Mouse (Mus musculus) kidney, adult 18-20 months (tissue): ENCODE measurements around the gene Sbf2.
A peak's percentile ranks its signal among the peaks of the same experiment; 100 is the strongest.
"Not testable (repeated sequence)": the region's sequence is repeated elsewhere in the genome, so short reads cannot be mapped to it uniquely, and the experiment has no call there.

ENCODE experiments used
- DNase-seq: peaks from one replicate; pipeline ENCODE4 v3.0.0; 2021

Gene Sbf2

DNA sequence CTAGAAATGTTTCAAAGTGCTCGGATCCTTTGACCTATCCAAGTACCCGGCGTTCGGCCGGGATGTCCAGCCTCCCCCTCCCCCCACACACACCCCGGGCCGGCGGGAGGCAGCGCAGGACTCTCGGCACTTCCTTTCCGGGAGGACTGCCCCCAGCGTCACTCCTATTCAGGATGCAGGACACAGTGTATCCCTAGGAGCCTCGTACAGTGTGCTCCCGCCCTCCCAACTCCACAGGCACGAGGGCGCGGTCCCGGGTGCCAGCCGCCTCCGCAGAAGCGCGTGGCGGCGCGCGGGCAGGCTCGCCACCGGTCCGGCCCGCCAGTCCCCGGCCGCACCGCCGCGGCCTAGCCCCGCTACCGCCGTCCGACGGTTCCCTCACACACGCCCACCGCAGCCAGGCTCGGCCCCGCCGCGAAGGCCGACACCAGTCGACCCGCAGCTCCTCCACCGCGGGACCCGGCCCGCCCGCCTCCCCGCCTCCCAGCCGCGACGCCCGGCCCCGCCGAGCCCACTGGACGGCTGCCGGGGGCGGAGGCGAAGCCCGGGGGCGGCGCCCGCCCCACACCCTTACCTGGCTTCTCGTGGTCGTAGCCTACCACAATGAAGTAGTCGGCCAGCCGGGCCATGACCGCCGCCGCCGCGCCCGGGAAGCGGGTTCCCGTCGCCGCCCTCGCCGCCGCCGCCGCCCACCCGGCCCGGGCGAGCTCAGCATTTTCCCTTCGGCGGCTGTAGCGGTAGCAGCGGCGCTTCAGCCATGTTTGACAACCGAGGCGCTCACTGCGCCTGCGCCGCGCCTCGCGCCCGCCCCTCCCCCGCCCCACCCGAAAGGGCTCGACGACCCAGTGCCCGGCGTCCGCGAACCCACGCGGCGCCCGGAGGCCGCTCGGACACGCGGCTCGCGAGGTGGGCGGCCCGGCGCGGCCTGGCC, at the start of gene Sbf2:
Gene Sbf2, minus strand, starts transcription at position 790 of the 931 bp plus-strand sequence.
- peak; percentile 93 for DNase-seq

DNA sequence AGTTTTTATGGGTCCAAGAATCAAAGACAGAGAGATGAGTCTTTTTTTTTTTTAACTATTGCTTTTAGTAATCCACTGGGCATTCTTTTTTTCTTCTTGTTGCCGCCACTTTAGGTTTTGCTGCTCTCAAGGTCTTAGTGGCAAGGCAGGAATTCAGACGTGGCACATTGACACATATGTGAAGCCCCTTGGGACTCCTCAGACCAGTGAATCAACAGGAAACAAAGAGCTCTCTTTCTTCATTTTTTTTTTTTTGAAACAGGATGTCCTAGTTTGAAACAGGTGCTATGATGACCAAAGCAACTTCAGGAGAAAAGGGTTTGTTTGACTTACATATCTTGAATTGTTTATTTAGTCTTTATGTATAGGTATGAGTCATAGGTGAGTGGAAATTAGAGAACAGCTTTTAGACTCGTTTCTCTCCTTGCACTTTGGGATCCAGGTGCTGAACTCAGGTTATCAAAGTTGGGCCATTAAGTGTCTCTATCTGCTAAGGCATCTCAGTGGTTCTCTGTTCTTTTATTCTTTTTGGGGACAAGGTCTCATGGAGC, 43.7 kb upstream of the Sbf2 start:
- DNase-seq = no peak

DNA sequence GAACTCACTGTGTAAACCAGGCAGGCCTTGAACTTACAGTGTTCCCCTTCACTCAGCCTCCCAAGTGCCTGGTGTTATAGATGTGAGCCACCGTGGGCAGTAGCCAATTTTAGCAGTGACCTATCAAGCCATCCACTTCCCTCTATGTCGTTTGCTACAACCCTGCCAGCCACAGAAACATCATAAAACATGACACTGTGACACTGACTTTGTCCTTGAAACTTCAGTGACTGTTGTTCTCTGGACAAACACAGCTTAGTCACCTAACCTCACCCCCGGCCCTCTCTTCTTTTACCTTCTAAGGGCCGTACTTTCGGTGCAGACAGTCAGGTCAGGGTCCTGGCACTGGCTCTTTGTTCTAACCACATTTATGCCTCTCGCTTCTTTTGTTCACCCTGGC, 41.2 kb upstream of the Sbf2 start:
- no peak for DNase-seq

DNA sequence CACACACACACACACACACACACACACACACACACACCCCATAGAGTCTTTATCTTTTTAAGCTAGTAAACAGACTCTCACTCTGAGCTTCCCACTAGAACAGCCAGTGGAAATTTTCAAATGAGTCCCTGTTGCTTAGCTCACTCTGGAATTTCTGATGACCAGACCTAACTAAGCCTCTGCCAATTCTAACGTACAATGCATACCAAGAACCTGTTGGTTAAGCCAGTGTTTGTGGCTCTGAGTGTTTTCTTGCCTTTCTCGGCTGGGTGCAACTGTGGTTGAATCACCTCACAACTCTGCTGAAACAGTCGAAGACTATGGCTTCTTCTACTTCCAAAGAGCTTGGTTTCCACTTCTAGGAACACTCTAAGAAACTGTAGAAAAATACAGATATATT, 40.5 kb upstream of the Sbf2 start:
- no peak for DNase-seq

DNA sequence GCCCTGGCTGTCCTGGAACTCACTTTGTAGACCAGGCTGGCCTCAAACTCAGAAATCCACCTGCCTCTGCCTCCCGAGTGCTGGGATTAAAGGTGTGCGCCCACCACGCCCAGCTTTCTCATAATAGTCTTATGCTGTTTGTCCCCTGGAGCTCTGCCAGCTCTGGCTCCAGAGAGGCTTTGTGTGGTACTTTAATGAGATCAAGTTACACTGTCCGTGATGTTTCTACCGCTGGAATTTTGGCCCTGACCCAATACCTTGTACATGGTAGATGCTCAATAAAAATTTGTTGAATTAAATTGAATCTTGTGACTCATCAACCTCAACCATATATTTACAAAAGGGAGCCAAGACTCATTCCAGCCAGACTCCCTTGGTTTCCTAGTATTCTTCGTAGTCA, 36.4 kb upstream of the Sbf2 start:
- DNase-seq = peak; percentile 68

DNA sequence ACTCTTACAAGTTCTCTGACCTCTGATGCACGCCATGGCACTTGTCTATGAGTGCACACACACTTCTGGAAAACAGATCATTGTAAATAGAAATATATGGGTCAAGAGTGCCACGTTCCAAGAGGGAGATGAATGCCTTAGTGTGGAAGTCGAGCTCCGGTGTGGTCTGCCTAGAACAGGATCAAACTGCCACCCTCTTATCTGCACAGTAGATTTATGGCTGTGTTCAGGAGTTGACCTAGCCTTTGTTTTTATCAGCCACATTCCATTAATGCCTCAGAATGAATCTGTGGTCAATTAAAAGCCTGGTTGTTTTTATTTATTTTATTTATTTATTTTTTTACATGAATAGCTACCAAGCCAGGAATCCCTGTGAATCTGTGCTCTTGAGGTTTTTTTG, 35.8 kb upstream of the Sbf2 start:
- peak; percentile 61 for DNase-seq

DNA sequence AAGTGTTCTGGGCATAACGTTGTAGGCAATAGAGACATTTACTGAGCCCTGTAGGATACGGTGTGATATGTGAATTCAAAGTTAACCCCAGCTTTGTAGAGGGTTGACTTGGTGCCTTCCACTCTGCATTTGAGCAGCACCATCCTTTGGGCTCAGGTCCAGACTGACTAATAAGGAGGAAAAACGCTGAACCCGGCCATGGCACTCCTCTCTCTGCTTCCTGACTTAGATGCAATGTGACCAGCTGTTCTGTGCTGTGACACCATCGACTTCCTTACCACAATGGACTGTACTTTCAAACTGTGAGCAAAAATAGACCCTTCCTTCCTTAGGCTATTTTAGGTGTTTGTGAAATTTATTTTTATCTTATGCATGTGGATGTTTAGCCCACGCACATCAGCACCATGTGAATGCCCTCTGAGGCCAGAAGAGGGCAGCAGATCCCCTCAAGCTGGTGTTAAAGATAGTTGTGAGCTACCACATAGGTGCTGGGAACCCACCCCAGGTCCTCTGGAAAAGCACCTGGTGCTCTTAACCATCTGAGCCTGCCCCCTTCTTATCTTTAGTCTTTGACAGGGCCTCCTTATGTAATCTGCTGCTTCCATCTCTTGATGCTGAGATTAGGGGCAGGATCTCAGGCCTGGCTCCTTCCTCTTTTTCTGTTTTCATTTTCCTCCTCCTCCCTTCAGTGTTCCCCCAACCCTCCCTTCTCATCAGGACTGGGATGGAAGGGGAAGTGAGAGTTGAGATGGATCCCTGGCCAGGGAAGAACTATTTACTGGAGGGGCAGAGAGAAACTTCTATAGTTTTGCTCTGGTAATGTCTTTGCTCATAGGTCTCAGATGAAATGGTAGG, 34.6 kb upstream of the Sbf2 start:
- DNase-seq = no peak

DNA sequence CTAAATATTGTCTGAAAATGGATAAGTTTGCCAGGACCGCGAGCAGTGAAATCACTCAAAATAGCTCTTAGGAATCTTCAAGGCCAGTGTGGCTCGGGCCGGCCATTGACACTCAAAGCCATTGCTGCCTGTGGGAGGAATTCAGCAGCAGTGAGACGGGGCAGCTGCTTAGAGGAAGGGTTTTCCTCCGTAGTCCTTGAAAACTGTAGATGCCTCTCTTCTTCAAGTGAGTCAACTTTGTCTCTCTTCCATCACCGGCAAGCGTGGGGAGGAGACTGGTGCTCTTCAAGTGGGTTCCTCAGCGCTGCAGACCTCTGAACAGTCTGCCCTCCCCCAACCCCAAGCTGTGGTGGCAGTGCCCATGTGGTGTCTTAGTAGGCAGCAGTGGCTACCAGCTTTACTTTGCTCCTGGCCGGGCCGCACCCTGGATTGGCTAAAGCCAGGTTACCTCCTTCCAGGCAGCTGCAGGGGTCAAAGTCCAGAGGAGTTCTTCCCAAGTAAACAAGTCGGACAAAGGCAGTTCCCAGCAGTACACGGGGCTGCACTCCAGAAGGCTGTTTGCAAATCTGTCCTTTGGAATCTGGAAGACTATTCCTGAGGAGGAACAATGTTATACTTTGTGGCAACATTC, 33.8 kb upstream of the Sbf2 start:
- peak; percentile 81 for DNase-seq

DNA sequence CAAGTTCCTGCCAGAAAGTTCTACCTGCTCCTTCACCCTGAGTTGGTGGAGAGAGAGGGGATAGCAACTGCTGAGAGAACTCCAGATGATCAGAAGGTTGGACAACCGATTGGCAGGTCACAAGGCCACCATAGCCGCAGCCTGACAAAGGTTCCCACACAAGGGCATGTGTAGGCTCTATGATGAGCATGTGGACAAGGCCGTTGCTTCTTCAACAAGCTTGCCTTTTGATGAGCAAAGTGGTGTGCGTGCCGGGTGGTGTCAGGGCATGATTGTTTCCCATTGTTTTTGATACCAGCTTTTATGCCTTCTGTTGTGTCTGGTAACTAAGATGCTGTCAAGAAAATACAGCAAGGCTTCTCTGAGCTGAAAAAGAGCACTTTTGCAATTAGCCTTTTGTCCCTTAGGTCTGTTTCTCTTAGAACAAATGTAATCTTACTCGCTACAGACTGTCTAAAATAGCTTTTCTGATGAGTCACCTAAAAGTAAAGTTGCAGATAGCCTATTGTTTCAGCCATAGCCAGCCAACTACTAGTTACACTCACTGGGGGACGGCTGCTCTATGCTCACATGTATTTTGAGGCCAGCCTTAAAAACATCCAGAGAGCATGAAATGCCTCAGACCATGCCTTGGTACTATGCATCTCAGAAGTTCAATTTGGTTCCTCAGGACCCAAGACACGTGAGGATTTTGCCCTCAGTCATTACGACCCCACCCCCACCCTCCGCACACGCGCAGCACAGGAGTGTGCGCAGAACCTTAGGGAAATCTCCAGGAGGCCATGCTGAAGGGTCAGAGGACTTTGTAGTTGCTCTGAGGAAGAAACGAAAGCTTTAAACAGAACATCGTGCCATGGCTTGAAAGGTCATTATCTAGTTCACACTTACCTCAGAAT, 33.1 kb upstream of the Sbf2 start:
- DNase-seq = peak; percentile 44

DNA sequence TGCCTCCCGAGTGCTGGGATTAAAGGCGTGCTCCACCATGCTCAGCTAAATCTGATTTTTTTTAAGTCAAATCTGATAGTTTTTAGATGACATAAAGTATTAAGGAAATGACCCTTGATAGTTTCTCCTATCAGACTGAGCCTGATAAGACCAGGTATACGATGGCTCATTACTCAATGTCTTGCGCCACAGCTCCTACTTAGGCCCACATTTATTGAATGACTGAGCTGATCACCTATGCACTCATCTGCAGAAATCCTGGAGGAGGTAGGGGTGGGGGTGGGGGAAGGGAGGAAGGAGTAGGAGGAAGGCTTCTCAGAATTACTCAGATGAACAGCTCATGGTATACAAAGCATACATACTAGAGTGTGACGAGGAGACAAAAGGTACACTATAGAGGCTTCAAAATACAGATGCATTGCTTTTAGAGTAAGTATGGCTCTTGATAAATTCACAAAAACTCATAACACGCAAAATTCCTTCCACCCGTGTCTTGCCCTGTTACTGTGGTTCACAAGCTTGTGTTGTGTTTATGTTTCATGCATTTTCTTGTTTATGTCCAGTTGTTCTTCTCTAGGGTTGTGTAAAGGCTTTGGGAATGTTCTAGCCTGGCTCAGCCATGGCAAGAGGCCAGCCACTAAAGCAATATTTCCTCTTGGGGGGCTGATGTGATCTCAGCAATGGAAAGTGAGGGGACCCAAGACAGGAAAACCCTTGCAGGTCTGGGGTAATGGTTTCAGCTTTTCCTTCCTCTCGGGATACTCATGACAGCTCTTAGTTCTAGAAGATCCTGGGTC, 32.1 kb upstream of the Sbf2 start:
- DNase-seq = no peak

DNA sequence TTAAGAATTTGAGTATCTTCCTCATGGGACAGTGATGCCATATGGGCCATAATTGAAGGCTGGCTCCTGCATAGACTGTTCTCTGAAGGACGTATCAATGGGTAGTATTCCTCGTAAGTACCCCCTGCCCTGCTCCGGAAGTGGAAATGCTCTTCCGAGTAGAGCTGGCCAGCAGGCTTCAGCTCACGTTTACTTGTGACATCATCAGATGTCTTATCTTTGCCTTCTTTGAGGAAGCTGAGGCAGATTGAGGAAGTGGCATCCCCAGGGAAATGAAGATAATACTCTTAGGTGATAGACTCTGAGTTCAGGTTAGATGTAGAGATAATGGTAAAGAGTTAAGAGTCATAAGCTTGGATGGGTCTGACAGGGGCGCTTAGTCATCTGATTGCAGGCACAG, 31.1 kb upstream of the Sbf2 start:
- DNase-seq = no peak

DNA sequence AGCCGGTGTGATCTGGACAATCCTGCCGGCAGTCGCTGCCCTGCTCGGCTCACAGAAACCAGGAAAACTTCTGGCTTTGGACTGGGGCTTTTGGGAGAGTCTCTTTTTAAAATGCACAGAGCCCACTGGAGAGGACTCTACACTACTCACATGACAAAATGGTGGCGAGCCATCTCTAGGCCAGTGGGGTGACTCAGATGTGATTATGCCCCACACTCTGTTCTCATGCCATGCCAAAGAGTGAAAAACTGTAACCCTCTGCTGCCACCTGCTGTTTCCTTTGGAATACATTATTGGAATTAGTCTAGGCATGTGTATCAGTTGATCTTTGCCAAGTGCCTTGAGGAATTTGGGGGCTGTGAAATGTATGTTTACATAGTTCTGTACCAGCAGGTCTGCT, 30.6 kb upstream of the Sbf2 start:
- peak; percentile 77 for DNase-seq

DNA sequence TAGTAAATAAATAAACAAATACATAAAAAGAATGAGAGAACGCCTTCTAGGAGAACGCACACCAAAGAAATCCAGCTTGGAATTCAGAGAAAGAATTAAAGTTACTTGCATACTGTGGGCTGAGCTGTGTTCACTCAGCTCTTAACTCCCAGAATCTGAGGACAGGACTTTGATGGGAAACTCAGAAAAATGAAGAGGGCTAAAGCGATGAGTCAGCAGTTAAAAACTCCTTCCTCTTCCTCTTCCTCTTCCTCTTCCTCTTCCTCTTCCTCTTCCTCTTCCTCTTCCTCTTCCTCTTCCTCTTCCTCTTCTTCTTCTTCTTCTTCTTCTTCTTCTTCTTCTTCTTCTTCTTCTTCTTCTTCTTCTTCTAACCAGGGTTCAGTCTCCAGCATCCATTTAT, 25.2 kb upstream of the Sbf2 start:
- DNase-seq = not testable (repeated sequence)

DNA sequence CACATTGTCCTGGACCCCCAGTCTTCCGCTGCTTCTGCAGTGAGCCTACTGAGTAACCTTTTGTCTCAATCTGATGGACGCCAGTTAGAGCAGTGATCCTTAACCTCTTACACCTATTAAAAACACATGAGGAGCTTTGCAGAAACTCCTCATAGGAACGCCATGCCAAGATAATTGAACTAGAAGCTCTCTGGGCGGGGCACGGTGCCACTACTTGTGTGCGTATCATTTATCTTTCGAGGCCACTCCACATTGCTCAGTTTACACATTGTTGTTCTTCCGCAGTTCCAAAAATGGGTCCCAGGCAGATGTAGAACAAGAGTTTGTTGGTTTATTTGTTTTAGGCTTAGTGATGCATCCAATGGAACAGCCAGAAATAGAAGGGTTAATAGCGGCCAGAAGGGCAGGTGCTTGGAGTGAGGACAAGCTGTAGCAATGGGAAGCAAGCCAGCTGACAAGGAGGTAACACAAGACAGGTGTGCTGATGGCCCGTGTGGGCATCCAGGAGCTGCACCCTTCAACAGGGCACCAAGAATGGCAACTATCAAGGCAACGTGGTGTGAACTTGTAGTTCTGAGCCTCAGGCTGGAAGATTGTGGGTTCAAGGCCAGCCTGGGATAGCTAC, 24.7 kb upstream of the Sbf2 start:
- peak; percentile 52 for DNase-seq

DNA sequence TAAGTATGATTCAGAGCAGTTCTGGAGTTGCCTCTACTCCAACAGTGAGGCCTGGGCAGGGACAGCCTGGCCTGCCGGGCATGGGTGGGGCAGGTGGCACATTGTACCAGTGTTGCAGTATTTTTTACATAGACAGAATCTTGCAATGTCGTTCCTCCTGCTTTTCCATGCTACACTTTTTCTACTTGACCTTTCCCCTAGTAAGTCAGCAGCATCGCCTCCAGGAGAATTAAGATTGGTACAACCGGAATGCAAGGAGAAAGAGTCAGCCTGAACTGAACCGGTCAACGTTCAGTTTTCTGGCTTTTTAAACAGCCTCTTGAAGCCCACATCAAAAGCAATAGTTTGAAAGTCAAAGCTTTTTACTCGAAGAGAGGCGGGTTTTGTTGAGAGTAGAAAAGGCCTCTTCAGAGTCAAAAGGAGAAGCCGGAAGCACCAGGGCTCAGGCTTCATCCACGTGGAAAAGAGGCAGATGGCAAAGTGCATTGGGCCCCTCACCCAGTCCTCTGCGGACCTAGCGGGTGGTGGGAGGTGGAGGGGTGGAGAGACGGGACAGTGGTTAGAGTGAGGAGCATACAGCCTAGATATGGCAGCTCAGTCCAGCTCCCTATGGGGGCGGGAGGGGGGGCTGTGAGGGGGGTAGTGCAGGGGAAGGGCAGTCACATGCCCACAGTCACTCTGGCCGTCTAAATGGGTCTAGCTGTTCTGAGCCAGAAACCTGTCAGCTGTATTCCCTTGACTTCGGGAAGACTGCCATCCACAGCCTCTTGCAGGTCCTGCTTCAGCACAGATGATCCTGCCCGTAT, 23.8 kb upstream of the Sbf2 start:
- peak; percentile 57 for DNase-seq

DNA sequence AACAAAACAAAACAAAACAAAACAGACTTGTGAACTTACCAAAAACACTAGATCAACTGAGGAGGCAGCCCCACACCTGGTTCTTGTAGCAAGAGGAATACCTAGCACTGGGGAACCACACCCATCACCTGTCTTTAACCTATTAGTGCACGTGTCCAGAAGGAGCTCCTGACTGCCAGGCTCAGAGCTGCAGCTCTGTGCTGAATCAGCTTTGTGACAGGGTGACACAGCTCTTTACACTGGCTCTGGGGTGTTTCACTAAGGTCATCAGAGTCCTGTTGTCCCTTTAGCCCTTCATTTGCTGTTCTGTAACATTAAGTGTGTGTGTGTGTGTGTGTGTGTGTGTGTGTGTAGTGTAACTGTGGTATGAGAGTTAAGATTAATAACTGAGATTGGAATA, 21.8 kb upstream of the Sbf2 start:
- peak; percentile 41 for DNase-seq

DNA sequence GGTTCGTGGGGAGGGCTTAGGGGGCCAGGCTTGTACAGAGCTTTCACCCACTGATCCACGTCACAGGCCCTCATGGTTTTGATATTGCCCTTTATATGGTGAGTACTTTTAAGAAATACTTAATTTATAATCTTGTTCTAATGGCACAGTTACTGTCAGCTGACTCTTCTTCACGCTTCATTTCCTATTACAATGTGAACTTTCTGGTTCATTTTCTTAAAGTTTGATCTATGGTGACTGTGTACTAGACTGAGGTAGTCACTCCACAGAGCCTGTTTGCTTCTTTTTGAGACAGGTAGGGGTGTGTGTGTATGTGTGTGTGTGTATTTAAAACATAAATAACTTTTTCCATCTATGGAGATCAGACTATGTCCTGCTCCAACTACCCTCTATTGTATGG, 21.2 kb upstream of the Sbf2 start:
- DNase-seq = peak; percentile 38

DNA sequence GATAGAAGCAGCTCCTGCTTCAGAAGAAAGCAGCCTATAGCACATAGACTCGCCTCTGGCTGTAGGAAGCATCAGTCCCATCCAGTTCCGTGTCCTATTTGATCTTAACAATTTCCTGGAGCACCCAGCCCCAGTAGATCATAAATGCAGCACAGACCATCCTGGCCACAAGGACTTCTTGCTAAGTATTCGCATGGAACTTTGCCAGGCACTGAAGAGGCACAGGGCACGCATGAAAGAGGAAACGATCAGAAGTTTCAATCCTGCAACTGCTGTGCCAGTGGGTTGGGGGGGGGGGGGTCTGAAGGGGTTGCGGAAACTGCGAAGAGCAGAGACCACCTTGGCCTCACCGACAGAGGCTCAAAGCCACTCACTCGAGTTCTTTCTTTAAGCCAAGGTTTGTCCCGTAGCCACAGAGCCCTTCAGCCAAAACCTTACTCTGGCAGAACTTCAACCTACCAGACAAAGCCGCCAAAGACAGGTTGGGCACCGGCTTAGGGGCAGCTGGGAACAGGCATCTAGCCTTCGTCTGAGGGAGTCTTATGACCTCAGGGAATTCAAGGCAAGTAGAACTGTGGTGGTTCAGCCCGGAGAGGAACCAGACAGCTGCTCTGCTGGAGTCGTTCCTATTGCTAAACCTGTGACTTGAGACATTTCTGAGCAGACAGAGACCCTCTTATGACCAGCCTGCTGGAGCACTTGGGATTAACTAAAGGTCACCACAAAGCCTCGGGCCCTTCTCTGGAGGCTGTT, 16.6 kb upstream of the Sbf2 start:
- DNase-seq = peak; percentile 66
